In genomic region chr9:71915871-71916661, GRCm38 (mm10) we compare ENCODE assay signal across 9 mouse cellular contexts.
A peak's percentile ranks its signal among the peaks of the same experiment; 100 is the strongest.
DNase-seq lines count a peak whose midpoint lies in the region.
"Had no signal": no experiment of that assay in that cellular context is flagged by ENCODE, and none has a peak within 500 bp of the region (broad histone marks: within the 10 kb centered on the region; RNA-seq: fewer than 3 reads in every experiment).

No protein-coding gene starts in this region.

- peak; percentile 22 for DNase-seq in gastrocnemius, adult 18-20 months (ENCODE audit: low spot score)
- DNase-seq in gastrocnemius, postnatal 25 days, result no peak
- DNase-seq in ES-CJ7 (ENCODE audit: low read depth, low spot score), result peak; percentile 65
- DNase-seq in forelimb bud, embryonic 11.5 days (ENCODE audit: low read depth, low spot score), result peak; percentile 62
- peak; percentile 40 for DNase-seq in lung, postnatal 14 days
- no peak for DNase-seq in layer of hippocampus, adult 9-11 months
- DNase-seq in adrenal gland, postnatal 10 days, result no peak
- DNase-seq in frontal cortex, postnatal 36 days (ENCODE audit: low spot score in 2 of 2), result no peak
- DNase-seq: right cerebral cortex, postnatal 4 days had no signal

Comparison
In these comparisons a context has a peak if more than half of its experiments do, and no peak if none do; other contexts are left out.
1. DNase-seq: peak in gastrocnemius, adult 18-20 months (single experiment), ES-CJ7 (single experiment), forelimb bud, embryonic 11.5 days (single experiment) and lung, postnatal 14 days (single experiment); none in gastrocnemius, postnatal 25 days (single experiment), layer of hippocampus, adult 9-11 months (single experiment), adrenal gland, postnatal 10 days (single experiment) and frontal cortex, postnatal 36 days (0 of 2).